Mouse (Mus musculus): Measurements from ENCODE around the gene Mapt. TPM values are rescaled to one million over a fixed set of nuclear protein-coding genes. Genes with fewer than 3 reads are reported as not detected.

The Mapt gene
- polyA plus RNA-seq, 1 experiment = 53.4 TPM

GRCm38 (mm10) chr11:104264683-104265082 lies 33.5 kb downstream of the Mapt start:
- TF ChIP-seq POLR2A (IDR thresholded peaks at IDR 0.05; ENCODE audit: low read depth, low read length) (no peak), CTCF (conservative IDR thresholded peaks at IDR 0.05; ENCODE audit: insufficient read depth, insufficient read length, low read depth, low read length) (no peak)
- peak; percentile 94 for DNase-seq
- no peaks in the 10 kb centered on the region for H3K36me3 ChIP-seq (ENCODE audit: control insufficient read depth, insufficient read depth, low read length)
- WGBS = 40% methylated on average over 6 of the region's 6 CpGs
- H3K4me3 ChIP-seq (ENCODE audit: insufficient read depth, low read depth, low read length) = no peak overlapping the region
- H3K4me1 ChIP-seq (ENCODE audit: control insufficient read depth, insufficient read depth, low read length) = peaks cover 26% of the 10 kb centered on the region
- H3K27me3 ChIP-seq (replicated peaks; ENCODE audit: control insufficient read depth, insufficient read depth, low read length) = no peaks in the 10 kb centered on the region
- peak overlapping the region; percentile 84; the same call in 1 of the 2 replicates for H3K27ac ChIP-seq (ENCODE audit: insufficient read depth, low read depth, low read length)

GRCm38 (mm10) chr11:104265669-104266068 lies 34.5 kb downstream of the Mapt start:
- no peak overlapping the region for H3K4me3 ChIP-seq (ENCODE audit: insufficient read depth, low read depth, low read length)
- H3K4me1 ChIP-seq (ENCODE audit: control insufficient read depth, insufficient read depth, low read length) = peaks cover 36% of the 10 kb centered on the region
- no peaks in the 10 kb centered on the region for H3K36me3 ChIP-seq (ENCODE audit: control insufficient read depth, insufficient read depth, low read length)
- TF ChIP-seq POLR2A (IDR thresholded peaks at IDR 0.05; ENCODE audit: low read depth, low read length) = no peak
- no peak for TF ChIP-seq CTCF (conservative IDR thresholded peaks at IDR 0.05; ENCODE audit: insufficient read depth, insufficient read length, low read depth, low read length)
- H3K27me3 ChIP-seq (replicated peaks; ENCODE audit: control insufficient read depth, insufficient read depth, low read length) = no peaks in the 10 kb centered on the region
- no peak for DNase-seq
- H3K27ac ChIP-seq (ENCODE audit: insufficient read depth, low read depth, low read length) = peak overlapping the region; percentile 44; the same call in 1 of the 2 replicates

GRCm38 (mm10) chr11:104267380-104267779 lies 36.2 kb downstream of the Mapt start:
- peak; percentile 75 for DNase-seq
- 46% methylated on average over 11 of the region's 11 CpGs for whole genome bisulfite sequencing
- no peak overlapping the region for H3K4me3 ChIP-seq (ENCODE audit: insufficient read depth, low read depth, low read length)

GRCm38 (mm10) chr11:104269385-104269822 lies 38.2 kb downstream of the Mapt start:
- no peak overlapping the region for H3K4me3 ChIP-seq (ENCODE audit: insufficient read depth, low read depth, low read length)
- H3K36me3 ChIP-seq (ENCODE audit: control insufficient read depth, insufficient read depth, low read length) = no peaks in the 10 kb centered on the region
- 37% methylated on average over 9 of the region's 9 CpGs for WGBS
- peak overlapping the region; percentile 87 for H3K27ac ChIP-seq (ENCODE audit: insufficient read depth, low read depth, low read length)
- TF ChIP-seq POLR2A (IDR thresholded peaks at IDR 0.05; ENCODE audit: low read depth, low read length) (no peak), CTCF (conservative IDR thresholded peaks at IDR 0.05; ENCODE audit: insufficient read depth, insufficient read length, low read depth, low read length) (no peak)
- no peaks in the 10 kb centered on the region for H3K27me3 ChIP-seq (replicated peaks; ENCODE audit: control insufficient read depth, insufficient read depth, low read length)
- peaks cover 45% of the 10 kb centered on the region for H3K4me1 ChIP-seq (ENCODE audit: control insufficient read depth, insufficient read depth, low read length)
- peak; percentile 96 for DNase-seq

More at GRCm38 (mm10) chr11:104267380-104267779, 36.2 kb downstream of the Mapt start:
- no peaks in the 10 kb centered on the region for H3K27me3 ChIP-seq (replicated peaks; ENCODE audit: control insufficient read depth, insufficient read depth, low read length)
- no peaks in the 10 kb centered on the region for H3K36me3 ChIP-seq (ENCODE audit: control insufficient read depth, insufficient read depth, low read length)
- H3K27ac ChIP-seq (ENCODE audit: insufficient read depth, low read depth, low read length) = peak overlapping the region; percentile 41
- peaks cover 44% of the 10 kb centered on the region for H3K4me1 ChIP-seq (ENCODE audit: control insufficient read depth, insufficient read depth, low read length)
- TF ChIP-seq CTCF (conservative IDR thresholded peaks at IDR 0.05; ENCODE audit: insufficient read depth, insufficient read length, low read depth, low read length) (no peak), POLR2A (IDR thresholded peaks at IDR 0.05; ENCODE audit: low read depth, low read length) (no peak)

- H3K27me3 ChIP-seq (replicated peaks; ENCODE audit: control insufficient read depth, insufficient read depth, low read length) = no peaks in the 10 kb centered on the region
- peaks cover 43% of the 10 kb centered on the region for H3K4me1 ChIP-seq (ENCODE audit: control insufficient read depth, insufficient read depth, low read length)
- no peaks in the 10 kb centered on the region for H3K36me3 ChIP-seq (ENCODE audit: control insufficient read depth, insufficient read depth, low read length)
- 85% methylated on average over 3 of the region's 3 CpGs for WGBS
- TF ChIP-seq POLR2A (IDR thresholded peaks at IDR 0.05; ENCODE audit: low read depth, low read length) (no peak), CTCF (conservative IDR thresholded peaks at IDR 0.05; ENCODE audit: insufficient read depth, insufficient read length, low read depth, low read length) (no peak)
- H3K4me3 ChIP-seq (ENCODE audit: insufficient read depth, low read depth, low read length) = no peak overlapping the region
- H3K27ac ChIP-seq (ENCODE audit: insufficient read depth, low read depth, low read length) = peak overlapping the region; percentile 87
- DNase-seq = no peak
These were observed 39.3 kb downstream of the Mapt start for GRCm38 (mm10) chr11:104270452-104270851.

GRCm38 (mm10) chr11:104270876-104271275 lies 39.7 kb downstream of the Mapt start:
- DNase-seq = peak; percentile 66
- H3K27ac ChIP-seq (ENCODE audit: insufficient read depth, low read depth, low read length) = peak overlapping the region; percentile 87
- no peaks in the 10 kb centered on the region for H3K36me3 ChIP-seq (ENCODE audit: control insufficient read depth, insufficient read depth, low read length)
- WGBS = 45% methylated on average over 4 of the region's 4 CpGs
- peaks cover 41% of the 10 kb centered on the region for H3K4me1 ChIP-seq (ENCODE audit: control insufficient read depth, insufficient read depth, low read length)
- H3K27me3 ChIP-seq (replicated peaks; ENCODE audit: control insufficient read depth, insufficient read depth, low read length) = no peaks in the 10 kb centered on the region
- no peak overlapping the region for H3K4me3 ChIP-seq (ENCODE audit: insufficient read depth, low read depth, low read length)
- no peak for TF ChIP-seq POLR2A (IDR thresholded peaks at IDR 0.05; ENCODE audit: low read depth, low read length)
- TF ChIP-seq CTCF (conservative IDR thresholded peaks at IDR 0.05; ENCODE audit: insufficient read depth, insufficient read length, low read depth, low read length) = no peak

- DNase-seq = peak; percentile 42
- no peaks in the 10 kb centered on the region for H3K36me3 ChIP-seq (ENCODE audit: control insufficient read depth, insufficient read depth, low read length)
- no peaks in the 10 kb centered on the region for H3K27me3 ChIP-seq (replicated peaks; ENCODE audit: control insufficient read depth, insufficient read depth, low read length)
- 54% methylated on average over 6 of the region's 6 CpGs for WGBS
- TF ChIP-seq CTCF (conservative IDR thresholded peaks at IDR 0.05; ENCODE audit: insufficient read depth, insufficient read length, low read depth, low read length) (no peak), POLR2A (IDR thresholded peaks at IDR 0.05; ENCODE audit: low read depth, low read length) (no peak)
- H3K27ac ChIP-seq (ENCODE audit: insufficient read depth, low read depth, low read length) = peak overlapping the region; percentile 87
- peaks cover 40% of the 10 kb centered on the region for H3K4me1 ChIP-seq (ENCODE audit: control insufficient read depth, insufficient read depth, low read length)
- H3K4me3 ChIP-seq (ENCODE audit: insufficient read depth, low read depth, low read length) = no peak overlapping the region
These were observed 40.7 kb downstream of the Mapt start for GRCm38 (mm10) chr11:104271876-104272275.
